ENCODE assay signal across 24 mouse cellular contexts in the genomic region with DNA sequence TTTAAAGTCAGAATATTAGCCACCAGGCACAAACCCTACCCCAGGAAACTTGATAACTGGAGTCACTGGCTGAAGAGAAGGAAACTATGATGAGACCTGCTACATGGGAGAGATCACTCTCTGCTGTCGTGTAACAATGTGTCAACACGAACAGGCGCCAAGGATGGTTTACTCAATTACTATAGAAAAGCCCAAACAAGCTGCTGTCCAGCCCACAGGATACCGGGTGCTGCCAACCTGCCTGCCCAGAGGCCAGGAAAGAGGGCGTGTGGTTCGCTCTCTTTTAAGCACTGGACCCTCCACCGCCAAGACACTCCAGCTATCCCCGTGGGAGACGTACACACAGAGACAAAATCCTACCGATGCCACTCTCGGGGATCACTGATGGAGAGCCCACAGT. TPM values are rescaled to one million over a fixed set of nuclear protein-coding genes. Genes with fewer than 3 reads are reported as not detected.
DNase-seq lines count a peak whose midpoint lies in the region; ATAC-seq and TF ChIP-seq lines count a peak whose summit lies in the region.
"Had no signal": no experiment of that assay in that cellular context is flagged by ENCODE, and none has a peak within 500 bp of the region (broad histone marks: within the 10 kb centered on the region; RNA-seq: fewer than 3 reads in every experiment).

No protein-coding gene starts in this region.

- TF ChIP-seq CTCF in lung, postnatal 0 days (IDR thresholded peaks at IDR 0.05), result no peak
- no peak for TF ChIP-seq CTCF in embryonic fibroblast, embryonic 13.5 days (IDR thresholded peaks at IDR 0.05; ENCODE audit: borderline replicate concordance, insufficient read depth, low read length)

- H3K9me3 ChIP-seq in heart, embryonic 13.5 days, result peaks cover 13% of the 10 kb centered on the region
- no peaks in the 10 kb centered on the region for H3K9me3 ChIP-seq in heart, embryonic 11.5 days (replicated peaks; ENCODE audit: control insufficient read depth, low read length)
- H3K9me3 ChIP-seq in lung, postnatal 0 days (ENCODE audit: low read length), result no peaks in the 10 kb centered on the region
- H3K9me3 ChIP-seq: embryonic facial prominence, embryonic 15.5 days; hindbrain, embryonic 15.5 days; liver, embryonic 12.5 days; midbrain, embryonic 10.5 days had no signal

- no peak overlapping the region for H3K4me3 ChIP-seq in heart, embryonic 13.5 days
- H3K4me3 ChIP-seq in heart, embryonic 11.5 days (ENCODE audit: low read depth, low read length), result no peak overlapping the region
- H3K4me3 ChIP-seq in lung, postnatal 0 days (ENCODE audit: low read depth, low read length), result no peak overlapping the region
- no peak overlapping the region for H3K4me3 ChIP-seq in embryonic fibroblast, embryonic 13.5 days (ENCODE audit: insufficient read depth, low read length)
- H3K4me3 ChIP-seq: embryonic facial prominence, embryonic 15.5 days; hindbrain, embryonic 15.5 days; layer of hippocampus, adult 2 months; liver, embryonic 12.5 days; midbrain, embryonic 10.5 days had no signal

- H3K27me3 ChIP-seq in heart, embryonic 13.5 days (replicated peaks), result no peaks in the 10 kb centered on the region
- no peaks in the 10 kb centered on the region for H3K27me3 ChIP-seq in heart, embryonic 11.5 days (ENCODE audit: control insufficient read depth, insufficient read depth, low read length)
- H3K27me3 ChIP-seq in lung, postnatal 0 days (replicated peaks; ENCODE audit: insufficient read depth, low read length), result no peaks in the 10 kb centered on the region
- H3K27me3 ChIP-seq: embryonic facial prominence, embryonic 15.5 days; hindbrain, embryonic 15.5 days; liver, embryonic 12.5 days had no signal

- H3K4me2 ChIP-seq in heart, embryonic 13.5 days, result peak overlapping the region; percentile 22
- H3K4me2 ChIP-seq in heart, embryonic 11.5 days, result no peak overlapping the region
- H3K4me2 ChIP-seq in lung, postnatal 0 days (replicated peaks; ENCODE audit: low read depth, low read length), result peak overlapping the region; percentile 20; the same call in 1 of the 2 replicates
- H3K4me2 ChIP-seq: embryonic facial prominence, embryonic 15.5 days; hindbrain, embryonic 15.5 days; liver, embryonic 12.5 days had no signal

- ATAC-seq in heart, embryonic 13.5 days (ENCODE audit: extremely low read depth, insufficient number of reproducible peaks, low FRiP score, low TSS enrichment), result no peak
- ATAC-seq in heart, embryonic 11.5 days (replicated peaks; ENCODE audit: insufficient number of reproducible peaks, low FRiP score, low TSS enrichment), result no peak
- peak; percentile 49 for ATAC-seq in lung, postnatal 0 days
- ATAC-seq: CD4-positive, CD25-positive, alpha-beta regulatory T cell, adult 4 months; intestine, embryonic 16.5 days; liver, embryonic 12.5 days had no signal

- peaks cover 28% of the 10 kb centered on the region for H3K4me1 ChIP-seq in heart, embryonic 13.5 days
- 0 out of 2 replicates have a peak, but pooled peaks cover 4% of the 10 kb centered on the region for H3K4me1 ChIP-seq in heart, embryonic 11.5 days (ENCODE audit: control insufficient read depth, insufficient read depth, low read length)
- H3K4me1 ChIP-seq in lung, postnatal 0 days (ENCODE audit: insufficient read depth, low read depth, low read length), result no peaks in the 10 kb centered on the region
- H3K4me1 ChIP-seq in embryonic fibroblast, embryonic 13.5 days (ENCODE audit: control insufficient read depth, insufficient read depth, low read length), result 0 out of 2 replicates have a peak, but pooled peaks cover 2% of the 10 kb centered on the region
- H3K4me1 ChIP-seq: hindbrain, embryonic 15.5 days; liver, embryonic 12.5 days had no signal

- WGBS in heart, embryonic 13.5 days, result 55% methylated on average over 11 of the region's 11 CpGs
- 57% methylated on average over 11 of the region's 11 CpGs for WGBS in heart, embryonic 11.5 days (ENCODE audit: insufficient replicate concordance)
- 41% methylated on average over 11 of the region's 11 CpGs for WGBS in lung, postnatal 0 days

- H3K27ac ChIP-seq in heart, embryonic 13.5 days (replicated peaks), result no peak overlapping the region
- H3K27ac ChIP-seq in heart, embryonic 11.5 days (ENCODE audit: low read depth, low read length), result no peak overlapping the region; the same call in 1 of the 2 replicates
- H3K27ac ChIP-seq in lung, postnatal 0 days (ENCODE audit: low read length), result no peak overlapping the region
- peak overlapping the region; percentile 87; the same call in 1 of the 2 replicates for H3K27ac ChIP-seq in embryonic fibroblast, embryonic 13.5 days (ENCODE audit: insufficient read depth, low read length)
- H3K27ac ChIP-seq: embryonic facial prominence, embryonic 15.5 days; hindbrain, embryonic 15.5 days; layer of hippocampus, adult 2 months; liver, embryonic 12.5 days; macrophage; midbrain, embryonic 10.5 days had no signal

- no peak for TF ChIP-seq EP300 in lung, postnatal 0 days (IDR thresholded peaks at IDR 0.05)

- H3K36me3 ChIP-seq in heart, embryonic 13.5 days, result peaks cover 12% of the 10 kb centered on the region; the same call in 1 of the 2 replicates
- no peaks in the 10 kb centered on the region for H3K36me3 ChIP-seq in heart, embryonic 11.5 days (ENCODE audit: control insufficient read depth, insufficient read depth, low read length)
- no peaks in the 10 kb centered on the region for H3K36me3 ChIP-seq in lung, postnatal 0 days (ENCODE audit: insufficient read depth, low read length)
- H3K36me3 ChIP-seq: embryonic facial prominence, embryonic 15.5 days; hindbrain, embryonic 15.5 days; liver, embryonic 12.5 days; midbrain, embryonic 10.5 days had no signal

- no peak for TF ChIP-seq POLR2A in embryonic fibroblast, embryonic 13.5 days (IDR thresholded peaks at IDR 0.05; ENCODE audit: low read depth, low read length)

- H3K9ac ChIP-seq in heart, embryonic 13.5 days, result no peak overlapping the region
- H3K9ac ChIP-seq in heart, embryonic 11.5 days (ENCODE audit: low read depth, low read length), result no peak overlapping the region
- no peak overlapping the region for H3K9ac ChIP-seq in lung, postnatal 0 days (replicated peaks; ENCODE audit: low read depth)
- H3K9ac ChIP-seq: embryonic facial prominence, embryonic 15.5 days; hindbrain, embryonic 15.5 days; liver, embryonic 12.5 days had no signal

- peak; percentile 48 for DNase-seq in lung, postnatal 0 days (ENCODE audit: low spot score)
- no peak for DNase-seq in lung, adult 18-20 months
- no peak for DNase-seq in embryo, embryonic 9.5 days (ENCODE audit: extremely low spot score)
- no peak for DNase-seq in c-Kit-positive CD71-positive TER-119-positive erythroid progenitor cells, embryonic 14.5 days (ENCODE audit: low spot score)
- DNase-seq: adrenal gland, postnatal 14 days; cerebellum, adult 11 months; cerebellum, postnatal 25 days; embryo, embryonic 11 days; gastrocnemius, postnatal 14 days; heart, postnatal 4 days; layer of hippocampus, postnatal 36 days; right cerebral cortex, postnatal 25 days; thymus, adult 2 months had no signal

RNA-seq across cellular contexts. Expression of a gene that starts 13.7 kb away (rescaled TPM):
- 17.3 and 19.2 TPM in 2 replicates for polyA plus RNA-seq in heart, embryonic 13.5 days (2015; fragmentation: Nextera tagmentation; extraction: Ambion mirVana)
- polyA plus RNA-seq in heart, embryonic 11.5 days (2014; fragmentation: Nextera tagmentation; extraction: Ambion mirVana), result 14.1 and 14.8 TPM in 2 replicates
- 17.3 and 18.2 TPM in 2 replicates for polyA plus RNA-seq in lung, postnatal 0 days (2015; fragmentation: Nextera tagmentation; extraction: Ambion mirVana)
- 53.8 and 86.8 TPM in 2 replicates for polyA plus RNA-seq in embryonic fibroblast, embryonic 13.5 days (2011; ENCODE audit: insufficient read length, low read depth, missing spikeins)
- polyA plus RNA-seq: macrophage had no signal
